Mouse (Mus musculus) cortical plate, adult 2 months (tissue): ENCODE measurements around the gene Lct. TPM values are rescaled to one million over a fixed set of nuclear protein-coding genes. Genes with fewer than 3 reads are reported as not detected.
"Not testable (repeated sequence)": the region's sequence is repeated elsewhere in the genome, so short reads cannot be mapped to it uniquely, and the experiment has no call there.

Experiments
- H3K27ac ChIP-seq: fragments of 200-500 bp; 2 replicates; pipeline ENCODE4 v1.5.1; 2012; ENCODE audit warnings: low read length, control low read depth, inconsistent platforms; ENCODE audit not compliant: insufficient read depth
- H3K4me1 ChIP-seq: fragments of 200-500 bp; 2 replicates; pipeline ENCODE4 v1.6.1; 2011; ENCODE audit warnings: low read length; ENCODE audit not compliant: control insufficient read depth, insufficient read depth
- H3K4me3 ChIP-seq: fragments of 200-500 bp; 2 replicates; pipeline ENCODE4 v1.5.1; 2011; ENCODE audit warnings: mild to moderate bottlenecking, low read length, control low read depth; ENCODE audit not compliant: insufficient read depth
- CTCF ChIP-seq: fragments of 200-500 bp; IDR thresholded peaks from 2 replicates; pipeline ENCODE4 v1.5.1; 2011; ENCODE audit warnings: mild to moderate bottlenecking, control low read depth, low read length; ENCODE audit not compliant: insufficient read depth; ENCODE audit errors: extremely low read depth
- POLR2A ChIP-seq: fragments of 200-500 bp; IDR thresholded peaks from 2 replicates; pipeline ENCODE4 v1.6.1; 2011; ENCODE audit warnings: mild to moderate bottlenecking, low read length, control low read depth; ENCODE audit not compliant: insufficient read depth; ENCODE audit errors: extremely low read depth
- polyA plus RNA-seq: library from polyadenylated mRNA; depleted of rRNA; stranded (reverse); fragments of >200 nt; gene quantifications from 2 replicates; pipeline ENCODE4 v1.2.3, GENCODE M21; 2012

Gene Lct
- polyA plus RNA-seq, 1 experiment = 0.63 TPM

GRCm38 (mm10) chr1:128353092-128353491 lies 25.0 kb upstream of the Lct start:
- TF ChIP-seq POLR2A (no peak), CTCF (no peak)
- H3K4me1 ChIP-seq = no peaks in the 10 kb centered on the region
- H3K4me3 ChIP-seq = no peak overlapping the region
- no peak overlapping the region for H3K27ac ChIP-seq

- TF ChIP-seq POLR2A (no peak), CTCF (no peak)
- Histone ChIP-seq H3K4me1 (no peaks in the 10 kb centered on the region), H3K27ac (no peak overlapping the region), H3K4me3 (no peak overlapping the region)
These were observed 16.1 kb upstream of the Lct start for GRCm38 (mm10) chr1:128344232-128344631.

- H3K4me3 ChIP-seq = no peak overlapping the region
- H3K4me1 ChIP-seq = no peaks in the 10 kb centered on the region
- no peak overlapping the region for H3K27ac ChIP-seq
- TF ChIP-seq POLR2A = no peak
- no peak for TF ChIP-seq CTCF
These were observed 9.7 kb upstream of the Lct start for GRCm38 (mm10) chr1:128337708-128338320.

GRCm38 (mm10) chr1:128330313-128330712 lies 2.2 kb upstream of the Lct start:
- Histone ChIP-seq H3K27ac (no peak overlapping the region), H3K4me3 (no peak overlapping the region), H3K4me1 (0 out of 2 replicates have a peak, but pooled peaks cover 1% of the 10 kb centered on the region)
- no peak for TF ChIP-seq POLR2A
- no peak for TF ChIP-seq CTCF

GRCm38 (mm10) chr1:128327165-128327564 lies 953 bp downstream of the Lct start:
- no peak for TF ChIP-seq POLR2A
- no peak for TF ChIP-seq CTCF
- no peak overlapping the region for H3K27ac ChIP-seq
- no peak overlapping the region for H3K4me3 ChIP-seq
- 0 out of 2 replicates have a peak, but pooled peaks cover 1% of the 10 kb centered on the region for H3K4me1 ChIP-seq

- TF ChIP-seq POLR2A (no peak), CTCF (no peak)
- no peak overlapping the region for H3K4me3 ChIP-seq
- H3K27ac ChIP-seq = no peak overlapping the region
- H3K4me1 ChIP-seq = 0 out of 2 replicates have a peak, but pooled peaks cover 1% of the 10 kb centered on the region
These were observed 3.3 kb downstream of the Lct start for GRCm38 (mm10) chr1:128324776-128325175.

- Histone ChIP-seq H3K4me1 (0 out of 2 replicates have a peak, but pooled peaks cover 1% of the 10 kb centered on the region), H3K4me3 (no peak overlapping the region), H3K27ac (no peak overlapping the region)
- TF ChIP-seq CTCF (no peak), POLR2A (no peak)
These were observed 5.0 kb downstream of the Lct start for GRCm38 (mm10) chr1:128323026-128323643.

- H3K4me3 ChIP-seq, H3K4me1 ChIP-seq, H3K27ac ChIP-seq: not testable (repeated sequence)
These were observed 8.9 kb downstream of the Lct start for GRCm38 (mm10) chr1:128319266-128319665.

GRCm38 (mm10) chr1:128314665-128315064 lies 13.5 kb downstream of the Lct start:
- TF ChIP-seq CTCF = no peak
- TF ChIP-seq POLR2A = no peak
- Histone ChIP-seq H3K27ac (no peak overlapping the region), H3K4me3 (no peak overlapping the region), H3K4me1 (no peaks in the 10 kb centered on the region)

- TF ChIP-seq POLR2A = no peak
- no peak for TF ChIP-seq CTCF
- Histone ChIP-seq H3K4me1 (no peaks in the 10 kb centered on the region), H3K4me3 (no peak overlapping the region), H3K27ac (no peak overlapping the region)
These were observed 19.1 kb downstream of the Lct start for GRCm38 (mm10) chr1:128309043-128309442.

- no peaks in the 10 kb centered on the region for H3K4me1 ChIP-seq
- no peak overlapping the region for H3K4me3 ChIP-seq
- TF ChIP-seq POLR2A (no peak), CTCF (no peak)
- H3K27ac ChIP-seq = no peak overlapping the region
These were observed 24.2 kb downstream of the Lct start for GRCm38 (mm10) chr1:128303900-128304299.
